Mouse (Mus musculus) liver (tissue): ENCODE measurements around the gene Rasgef1b.
A peak's percentile ranks its signal among the peaks of the same experiment; 100 is the strongest.

Source experiments
- DNase-seq: peaks from one replicate; pipeline ENCODE4 v3.0.0-alpha.2; 2020; ENCODE audit warnings: mixed read lengths

The Rasgef1b gene

DNA sequence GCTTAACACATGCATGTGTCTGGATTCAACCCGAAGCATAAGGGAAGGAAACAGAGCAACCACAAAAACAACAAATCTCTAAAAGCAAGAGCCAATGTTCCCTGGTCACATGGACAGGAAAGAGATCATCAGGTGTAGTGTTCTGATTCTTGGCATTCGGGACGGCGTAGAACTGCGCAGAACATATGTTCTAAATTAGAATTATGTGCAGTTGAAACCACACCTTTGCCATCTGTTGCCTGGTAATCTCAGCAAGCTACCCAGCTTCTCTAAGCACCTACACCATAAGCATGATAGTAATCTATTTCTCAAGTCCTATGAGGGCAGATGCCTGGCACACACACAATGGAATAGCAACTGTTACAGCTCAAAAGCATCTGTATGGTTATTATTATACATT lies 27.1 kb downstream of the Rasgef1b start:
- no peak for DNase-seq

DNA sequence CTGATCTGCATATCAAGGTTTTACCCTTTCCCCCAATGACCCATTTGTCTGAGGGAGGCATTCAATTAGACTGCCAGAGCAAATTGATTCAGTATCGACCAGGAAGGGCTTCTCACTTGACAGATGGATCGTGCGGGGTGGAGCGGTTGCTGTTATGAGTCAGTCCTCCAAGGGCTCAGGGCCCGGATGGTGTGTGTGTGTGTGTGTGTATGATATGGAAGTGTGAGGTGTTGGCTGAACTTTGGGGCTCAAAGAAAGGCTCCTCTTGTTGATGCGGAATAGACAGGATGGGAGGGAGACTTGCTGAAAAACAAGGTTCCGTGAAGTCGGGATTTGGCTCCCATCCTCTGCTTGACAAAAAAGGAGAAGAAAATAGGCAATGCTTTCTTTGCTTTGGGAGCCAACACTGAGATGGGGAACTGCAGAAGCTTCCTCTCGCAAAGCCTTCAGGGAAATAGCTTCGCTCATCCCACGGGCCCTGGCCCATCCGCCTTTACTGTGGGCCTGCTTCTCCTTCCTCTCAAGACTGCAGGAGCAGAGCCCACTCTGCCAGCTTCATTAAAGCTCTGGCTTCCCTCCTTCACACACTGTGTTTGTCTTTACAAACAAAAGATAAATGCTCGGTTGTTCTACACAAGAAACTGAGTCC lies 34.0 kb downstream of the Rasgef1b start:
- no peak for DNase-seq

DNA sequence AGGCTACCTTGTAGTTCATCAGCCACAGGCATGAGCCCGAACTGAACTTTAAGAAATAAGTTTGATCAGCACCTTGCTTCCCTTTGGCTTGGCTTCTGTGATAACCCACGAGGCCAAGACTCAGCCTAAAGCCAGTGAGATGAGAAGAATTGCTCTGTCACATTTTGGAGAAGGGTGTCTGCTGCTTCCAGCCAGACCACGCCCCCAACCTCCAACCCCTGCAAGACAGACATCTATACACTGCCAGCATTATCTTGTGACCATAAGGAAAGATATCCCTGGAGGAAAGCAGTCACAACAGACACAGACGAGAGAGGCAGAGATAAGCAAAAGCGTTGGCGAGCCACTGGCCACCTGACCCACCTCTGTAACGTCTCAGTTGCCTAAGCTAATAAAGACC lies 39.0 kb downstream of the Rasgef1b start:
- DNase-seq, result peak; percentile 9

DNA sequence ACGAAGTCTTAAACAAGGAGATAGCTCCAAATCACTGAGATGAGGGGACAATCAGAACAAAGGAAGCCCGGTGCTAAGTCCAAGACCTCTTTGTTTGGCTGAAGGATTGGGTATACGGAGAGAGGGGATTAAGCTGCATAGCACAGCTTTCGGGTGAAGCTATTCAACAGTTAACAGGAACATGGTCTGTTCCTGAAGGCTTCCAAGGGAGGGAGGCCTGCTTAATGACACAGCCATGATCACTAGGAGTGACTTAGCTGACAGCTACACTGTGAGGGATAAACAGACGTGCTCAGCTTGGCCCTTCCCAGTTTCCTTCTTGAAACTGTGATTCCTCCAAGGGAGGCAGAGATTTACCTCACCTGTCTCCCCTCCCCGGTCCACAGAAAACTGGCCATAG lies 41.0 kb downstream of the Rasgef1b start:
- DNase-seq, result no peak

DNA sequence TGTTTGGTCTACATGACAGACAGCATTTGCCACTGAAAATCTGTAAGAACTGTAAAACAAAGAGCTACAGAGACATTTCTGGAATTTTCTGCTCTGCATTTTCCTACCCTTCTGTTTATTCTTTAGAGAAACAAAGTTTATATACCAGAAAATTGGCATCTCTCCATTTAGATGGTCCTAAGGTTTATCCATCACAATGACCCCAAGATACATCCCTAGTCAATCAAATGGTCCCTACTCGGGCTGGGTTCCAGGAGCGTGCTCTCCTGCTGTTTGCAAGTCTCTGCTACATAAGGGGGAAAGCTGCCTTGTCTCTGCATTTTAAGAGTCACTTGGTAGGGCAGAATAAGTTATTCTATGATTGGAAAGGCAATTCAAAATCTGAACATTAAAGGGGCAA lies 44.8 kb downstream of the Rasgef1b start:
- no peak for DNase-seq

DNA sequence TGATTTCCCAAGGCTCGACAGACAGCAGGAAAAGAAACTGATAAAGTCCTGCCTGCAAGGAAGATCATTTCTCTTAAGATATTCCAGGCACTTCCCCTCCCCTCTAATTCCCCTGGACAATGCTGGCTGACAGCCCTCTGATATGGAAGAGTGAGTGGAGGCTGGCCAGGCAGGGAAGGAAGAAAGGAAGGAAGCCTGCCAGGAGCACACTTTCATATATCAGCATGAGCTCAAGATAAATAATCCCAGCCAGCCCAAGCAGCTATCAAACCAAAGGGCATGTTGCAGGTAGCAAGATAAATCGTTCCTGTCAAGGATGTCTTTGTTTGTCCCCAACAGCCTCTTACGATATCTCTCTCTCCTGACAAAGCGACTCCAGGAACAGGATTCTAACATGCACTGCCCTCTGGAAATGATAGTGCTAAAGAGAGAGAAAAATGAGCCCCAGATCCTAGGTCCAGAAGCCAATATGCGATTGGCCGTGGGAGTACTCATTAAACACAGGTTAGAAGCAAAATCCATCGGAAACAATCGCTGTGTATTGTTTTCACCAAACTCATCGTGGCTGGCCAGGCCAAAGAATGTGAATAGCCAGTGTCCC lies 58.8 kb downstream of the Rasgef1b start:
- DNase-seq, result peak; percentile 6

DNA sequence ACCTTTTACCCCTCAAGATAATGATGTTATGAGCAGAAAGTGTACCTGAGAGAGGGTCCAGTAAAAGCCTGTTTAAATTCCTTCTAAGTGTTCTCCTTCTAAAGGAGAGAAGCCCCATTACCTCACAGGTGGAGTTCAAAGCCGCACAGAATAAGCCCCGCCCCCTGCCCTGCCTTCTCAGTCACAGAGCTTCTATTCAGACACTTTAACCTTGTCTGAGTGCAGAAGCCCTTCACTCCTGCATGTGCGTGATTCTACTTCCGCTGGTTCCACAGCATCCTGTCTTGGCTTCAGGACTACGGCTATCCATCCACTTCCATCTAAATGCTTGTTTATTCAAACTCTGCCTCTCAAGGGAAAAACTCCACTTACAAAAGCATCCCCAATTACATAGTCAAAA lies 72.8 kb downstream of the Rasgef1b start:
- DNase-seq, result no peak

DNA sequence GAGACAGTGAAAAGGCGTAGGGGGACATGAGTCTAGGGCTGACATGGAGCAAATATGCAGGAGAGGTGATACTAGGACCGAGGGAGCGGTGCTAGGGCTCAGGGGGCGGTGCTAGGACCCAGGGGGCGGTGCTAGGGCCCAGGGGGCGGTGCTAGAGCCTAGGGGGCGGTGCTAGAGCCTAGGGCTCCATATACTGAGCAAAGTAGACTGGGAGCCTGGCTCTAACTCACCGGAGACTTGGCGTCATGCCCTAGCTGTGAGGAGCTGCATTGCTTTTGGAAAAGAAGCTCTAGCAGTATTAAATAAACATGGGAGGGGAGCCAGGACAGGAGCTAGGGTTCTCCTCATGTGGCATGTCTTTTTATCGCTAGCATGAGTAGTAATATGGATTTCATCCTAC lies 75.9 kb downstream of the Rasgef1b start:
- DNase-seq, result no peak

DNA sequence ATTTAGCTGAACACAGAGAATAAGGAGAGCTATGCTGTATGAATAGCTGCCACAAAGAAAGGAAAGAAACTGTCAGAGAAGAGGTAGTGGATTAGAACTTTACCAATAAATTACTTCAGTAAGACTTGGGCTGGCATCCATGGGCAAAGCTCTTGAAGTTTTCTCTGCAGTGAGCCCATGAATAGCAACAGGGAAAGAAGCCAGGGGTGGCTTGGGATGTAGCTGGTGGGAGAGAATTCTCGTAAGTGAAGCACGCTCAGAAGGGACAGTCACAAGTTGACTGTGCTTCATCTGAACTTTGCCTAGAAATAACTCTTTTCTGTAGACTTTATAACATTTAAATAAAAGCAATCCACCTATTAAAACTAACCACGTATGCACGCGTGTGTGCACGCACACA lies 87.5 kb downstream of the Rasgef1b start:
- DNase-seq, result no peak

DNA sequence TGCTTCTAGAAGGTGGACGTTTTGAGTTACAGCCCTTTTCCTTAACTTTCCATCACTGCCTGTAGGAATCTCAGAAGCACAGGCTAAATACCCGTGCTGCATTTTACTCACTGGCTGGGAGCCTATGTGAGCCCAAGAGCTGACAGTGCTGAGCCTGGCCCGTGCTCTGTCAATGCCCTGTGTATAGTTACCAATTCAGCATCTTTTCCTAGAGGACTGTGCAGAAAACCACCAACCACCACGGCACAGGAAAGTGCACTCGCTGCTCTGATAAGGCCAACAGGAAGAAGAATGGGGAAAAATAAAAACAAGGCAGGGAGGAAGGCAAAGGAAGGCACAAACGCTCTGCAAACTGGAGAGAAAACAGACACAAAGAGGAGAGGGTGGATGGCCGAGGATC lies 92.3 kb downstream of the Rasgef1b start:
- DNase-seq, result peak; percentile 24

DNA sequence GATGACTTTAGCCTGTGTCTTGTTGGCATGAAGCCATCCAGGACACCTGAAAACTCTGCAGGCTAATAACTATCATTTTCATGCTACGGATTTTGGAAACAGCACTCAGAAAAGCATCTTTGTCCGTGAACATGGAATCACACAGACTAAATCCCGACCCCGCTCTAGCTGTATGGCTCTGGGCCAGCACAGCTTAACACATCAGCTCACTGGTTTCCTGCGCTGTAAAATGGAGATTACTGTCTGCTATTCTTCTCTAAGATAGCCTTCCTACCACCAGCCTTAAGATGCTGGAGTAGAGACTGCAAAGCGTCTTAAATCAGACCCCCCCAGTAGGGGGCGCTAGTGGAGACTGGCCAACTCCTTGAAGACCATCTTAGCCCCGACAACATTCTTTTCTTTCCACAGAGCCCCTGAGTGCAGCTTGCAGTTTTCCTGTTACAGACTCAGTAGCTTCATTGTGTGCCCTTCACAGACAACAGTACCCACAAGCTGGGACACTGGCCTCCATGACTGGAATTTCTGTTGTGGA lies 94.8 kb downstream of the Rasgef1b start:
- DNase-seq, result peak; percentile 35

DNA sequence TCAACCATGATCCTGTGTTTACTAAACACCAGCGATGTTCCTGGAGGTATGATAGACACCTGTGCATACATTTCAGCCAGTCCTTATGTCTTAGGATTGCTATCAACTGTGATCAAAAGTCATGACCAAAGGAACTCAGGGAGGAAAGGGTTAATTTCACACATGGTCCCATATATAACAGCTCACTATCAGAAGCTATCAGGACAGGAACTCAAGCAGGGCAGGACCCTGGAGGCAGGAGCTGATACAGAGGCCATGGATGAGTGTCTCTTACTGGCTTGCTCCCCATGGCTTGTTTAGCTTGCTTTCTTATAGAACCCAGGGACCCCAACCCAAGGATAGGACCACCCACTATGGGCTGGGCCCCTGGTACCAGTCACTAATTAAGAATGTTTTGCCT lies 95.3 kb downstream of the Rasgef1b start:
- no peak for DNase-seq

DNA sequence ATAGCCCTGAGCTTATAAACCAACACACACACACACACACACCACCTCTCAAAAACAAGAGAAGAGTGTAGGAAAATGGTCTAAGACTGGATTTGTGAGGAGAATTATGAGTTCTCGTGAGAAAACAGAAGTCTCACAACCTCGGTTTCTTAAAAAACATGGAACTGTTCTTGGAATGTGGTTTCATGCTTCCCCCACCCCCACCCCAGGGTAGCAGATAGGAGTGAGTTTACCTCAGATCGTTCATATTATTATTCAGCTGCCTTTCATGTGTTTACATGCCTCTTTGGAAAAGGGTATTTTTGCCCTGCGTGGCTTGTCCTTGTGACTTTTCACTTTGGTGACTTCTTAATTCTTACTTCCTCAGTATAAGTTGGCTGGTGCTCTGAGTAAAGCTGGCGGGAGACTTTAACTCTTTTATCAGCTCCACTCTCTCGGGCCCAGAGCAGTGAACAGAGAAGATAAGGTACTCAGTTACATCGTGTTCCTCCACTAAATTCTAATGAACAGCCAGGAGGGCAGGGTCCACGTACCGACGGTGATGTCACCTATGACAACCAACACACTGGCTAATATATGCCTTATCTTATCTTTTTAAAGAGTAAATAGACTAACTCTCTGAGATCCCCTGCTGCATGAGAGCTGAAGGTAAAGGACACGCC lies 96.1 kb downstream of the Rasgef1b start:
- DNase-seq, result peak; percentile 70

DNA sequence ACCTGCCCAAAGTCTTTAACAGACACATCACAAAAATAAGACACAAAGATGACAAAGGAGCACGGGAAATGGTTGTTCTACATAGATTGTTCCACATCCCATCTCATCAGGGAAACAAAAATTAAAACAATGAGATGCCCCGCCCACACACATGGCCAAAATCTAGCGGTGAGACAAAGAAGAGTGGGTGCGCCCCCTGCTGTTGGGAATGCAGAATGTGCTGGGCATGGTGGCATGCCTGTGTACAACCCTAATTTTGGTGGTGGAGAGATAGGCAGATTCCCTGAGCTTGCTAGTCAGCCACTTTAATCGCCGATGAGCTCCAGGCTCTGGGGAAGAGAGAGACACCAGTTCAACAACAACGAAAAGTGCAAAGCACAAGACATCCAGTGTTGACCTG lies 98.8 kb downstream of the Rasgef1b start:
- DNase-seq, result peak; percentile 51

DNA sequence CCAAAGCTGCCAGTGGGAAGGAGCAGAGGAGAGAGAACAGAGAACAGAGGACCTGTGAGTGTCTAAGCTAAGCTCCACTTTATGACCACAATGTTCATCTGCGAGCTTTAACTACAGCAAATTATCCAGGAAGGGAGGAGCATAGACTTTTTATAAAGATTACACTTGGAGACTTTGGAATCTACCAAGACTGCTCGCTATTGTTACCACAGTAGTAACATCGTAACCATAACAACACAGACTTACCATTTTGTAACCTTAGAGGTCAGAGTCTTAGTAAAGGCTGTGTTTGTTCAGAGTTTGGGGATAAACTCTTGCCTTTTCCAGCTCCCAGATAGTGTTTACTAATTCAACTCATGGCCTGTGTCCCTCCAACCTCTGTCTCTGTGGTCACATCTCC lies 103.3 kb downstream of the Rasgef1b start:
- DNase-seq, result no peak

DNA sequence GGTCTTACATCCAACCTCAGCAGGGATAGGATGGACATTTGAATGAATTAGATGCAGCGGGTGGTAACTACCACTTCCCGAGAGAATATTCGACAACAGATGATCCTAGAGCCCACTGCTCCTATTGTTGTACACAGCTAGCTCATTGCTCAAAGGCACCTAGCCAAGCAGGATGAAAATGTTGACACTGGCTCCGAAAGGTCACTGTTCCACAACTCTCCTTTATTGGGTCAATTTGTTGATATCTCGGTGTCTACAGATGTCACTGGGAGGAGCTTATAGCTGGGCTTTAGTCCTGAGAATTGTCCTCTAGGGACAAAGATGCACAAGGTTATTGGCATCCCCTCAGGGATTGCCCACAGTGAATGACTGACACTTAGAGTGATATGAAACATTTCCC lies 108.1 kb downstream of the Rasgef1b start:
- DNase-seq, result no peak

DNA sequence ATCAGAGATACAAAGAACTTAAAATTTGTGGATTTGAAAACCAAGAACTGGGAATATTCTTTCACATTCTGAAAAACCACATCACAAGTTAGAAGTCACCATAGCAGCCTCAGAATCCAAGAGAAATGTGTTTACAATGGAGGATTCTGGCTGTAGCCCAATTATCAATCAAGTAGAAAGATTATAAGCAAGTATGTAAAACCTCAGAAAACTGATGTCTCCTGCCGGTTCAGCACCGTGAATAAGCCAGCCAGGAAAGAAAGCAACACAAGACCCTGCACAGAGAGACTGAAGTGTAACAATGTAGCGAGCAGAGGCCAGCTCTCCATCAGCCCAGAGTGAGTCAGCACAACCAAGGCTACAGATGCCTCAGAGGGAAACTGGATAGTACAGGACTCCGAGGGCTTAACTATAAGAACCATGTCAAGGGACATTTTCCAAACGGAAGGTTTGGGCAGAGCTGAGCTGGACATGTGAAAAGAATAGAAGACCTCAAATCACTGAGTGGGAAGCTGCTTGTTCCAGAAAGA lies 111.5 kb downstream of the Rasgef1b start:
- no peak for DNase-seq

DNA sequence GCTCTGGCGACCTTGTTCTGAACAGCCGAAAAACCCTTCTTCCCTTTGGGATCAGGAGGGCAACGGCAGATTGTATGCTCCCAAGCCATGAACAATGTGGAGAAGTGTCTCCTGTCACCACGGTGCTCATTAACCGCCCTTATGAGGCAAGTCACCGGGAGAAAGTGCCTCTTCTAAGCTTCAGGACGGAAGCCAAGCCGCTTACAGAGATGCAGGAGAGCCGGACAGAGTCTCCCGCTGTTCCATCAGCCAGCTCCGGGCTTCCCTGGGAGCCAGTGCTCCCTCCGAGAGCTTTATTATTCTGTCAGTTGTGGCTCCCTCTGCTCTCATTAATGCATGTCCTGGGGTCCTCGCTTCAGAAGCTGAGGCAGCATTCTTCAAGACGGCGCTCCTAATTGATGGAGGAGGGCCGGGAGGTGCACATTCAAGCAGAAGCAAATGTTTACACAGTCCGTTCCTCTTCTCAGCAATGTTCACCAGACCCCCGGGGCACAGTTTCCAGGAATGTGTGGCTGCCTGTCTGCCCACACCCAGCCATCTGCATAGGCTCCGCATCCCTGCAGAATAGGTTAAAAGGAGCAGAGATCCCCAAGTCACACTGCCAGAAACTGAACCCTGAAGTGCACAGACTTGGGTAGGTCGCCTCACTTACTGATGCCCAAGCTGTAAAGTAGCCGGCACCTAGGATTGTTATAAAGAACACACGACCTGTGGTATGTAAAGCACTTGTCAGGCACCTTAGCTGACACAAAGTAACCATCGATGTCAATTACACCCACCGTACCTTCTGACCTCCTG lies 115.3 kb downstream of the Rasgef1b start:
- DNase-seq, result no peak

DNA sequence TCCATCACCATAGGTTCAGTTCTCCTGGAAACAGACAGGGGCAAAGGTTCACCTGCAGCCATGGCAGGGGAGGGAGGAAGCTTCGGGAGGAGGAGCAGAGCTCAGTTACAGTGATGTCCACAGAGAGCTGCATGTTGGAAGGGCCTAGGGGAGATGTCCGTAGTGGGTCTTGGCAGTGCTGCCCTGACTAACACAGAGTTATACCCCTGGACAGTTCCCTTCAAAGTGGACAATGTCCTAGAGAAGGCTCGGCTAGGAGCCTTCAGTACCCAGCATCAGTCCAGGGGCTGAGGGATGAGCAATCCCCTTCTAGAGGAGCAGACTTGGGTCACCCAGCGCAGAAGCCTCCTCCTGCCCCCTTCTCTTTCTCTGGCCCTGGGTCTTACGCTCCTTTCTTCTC lies 121.3 kb downstream of the Rasgef1b start:
- no peak for DNase-seq

DNA sequence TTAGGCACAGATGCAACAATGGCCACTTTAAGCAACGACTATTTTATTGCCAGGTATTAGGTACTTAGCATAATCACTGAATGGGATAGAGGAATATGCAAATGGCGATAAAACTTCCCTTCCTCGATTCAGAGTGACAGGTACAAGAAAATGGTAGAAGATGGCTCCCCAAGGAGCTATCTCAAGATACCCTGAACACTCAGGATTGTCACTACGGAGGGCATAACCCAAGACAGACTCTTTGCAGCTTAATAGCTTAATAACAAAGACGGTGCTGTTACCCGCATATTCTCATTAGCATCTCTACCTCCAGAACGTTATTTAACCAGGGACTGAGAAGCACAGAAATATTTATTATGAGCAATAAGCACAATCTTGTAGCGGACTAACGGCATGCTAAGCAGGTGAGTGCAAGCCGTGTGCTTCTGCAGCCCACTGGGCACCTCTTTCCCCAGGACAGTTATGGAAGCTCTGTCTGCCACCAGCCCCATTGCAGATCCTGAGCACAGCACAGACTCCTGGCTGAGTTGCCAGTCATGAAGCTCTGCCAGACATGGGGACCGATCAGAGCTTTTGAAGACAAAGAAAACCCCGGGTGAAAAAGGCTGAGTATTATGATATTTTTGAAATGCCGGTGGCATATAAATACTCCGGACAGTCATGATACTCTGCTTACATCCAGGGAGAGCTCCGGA lies 122.6 kb downstream of the Rasgef1b start:
- no peak for DNase-seq

DNA sequence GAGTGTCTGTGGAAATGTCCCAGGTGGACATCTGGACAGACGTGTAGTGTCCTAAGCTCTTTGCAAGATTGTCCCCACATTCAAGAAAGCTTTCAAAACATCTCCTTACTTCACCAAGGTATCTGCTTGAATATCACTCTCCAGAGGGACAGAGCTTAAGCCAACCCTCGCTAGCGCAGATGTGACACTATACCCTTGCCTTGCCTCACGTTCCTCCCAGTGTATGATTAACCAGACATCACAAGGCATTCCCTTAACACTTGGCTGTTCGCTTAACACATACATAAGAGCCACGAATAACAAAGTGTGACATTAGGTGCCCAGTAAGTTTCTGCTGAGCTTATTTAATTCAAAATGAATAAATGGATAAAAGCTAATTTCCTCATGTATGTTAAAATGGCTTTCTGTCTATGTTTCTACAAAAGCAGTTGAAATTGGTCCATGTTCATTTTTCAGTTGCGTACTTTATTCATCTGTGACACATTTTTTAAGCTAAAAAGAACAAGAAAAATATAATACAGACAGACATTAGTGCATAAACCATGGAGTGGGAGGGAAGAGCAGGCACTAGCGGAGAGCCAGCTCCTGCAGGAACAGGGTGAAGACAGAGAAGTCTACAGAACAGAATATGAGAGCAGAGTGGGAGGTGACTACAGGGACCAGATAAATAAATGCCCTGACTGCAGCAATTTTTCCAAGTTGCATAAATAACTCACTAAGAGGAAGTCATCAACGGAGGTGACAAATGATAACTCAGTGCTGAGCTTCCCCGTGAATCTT lies 126.4 kb downstream of the Rasgef1b start:
- DNase-seq, result no peak

DNA sequence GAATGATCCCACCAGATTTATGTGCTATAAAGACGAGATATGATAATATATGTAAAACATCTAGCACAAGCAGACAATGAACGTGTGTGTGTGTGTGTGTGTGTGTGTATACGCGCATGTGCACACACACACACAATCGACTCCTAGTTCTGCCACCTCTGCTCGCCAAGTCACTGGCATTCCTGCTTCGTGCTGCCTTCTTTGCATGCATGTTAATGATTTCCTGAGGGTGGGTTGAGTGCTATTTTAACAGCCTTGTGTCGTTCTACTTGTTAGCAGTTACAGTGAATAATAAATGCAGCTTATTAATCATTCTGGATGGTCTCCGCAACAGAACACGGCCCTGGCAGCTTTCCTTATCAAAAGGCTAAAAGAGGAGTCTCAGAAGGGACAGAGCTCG lies 129.5 kb downstream of the Rasgef1b start:
- DNase-seq, result no peak
